Mouse (Mus musculus) hindbrain, embryonic 11.5 days (tissue): ENCODE data around the gene Hras. TPM values are rescaled to one million over a fixed set of nuclear protein-coding genes. Genes with fewer than 3 reads are reported as not detected.

ENCODE experiments used
- ATAC-seq: fragments of 200-750 bp; cut with Nextera tagmentation; 2 replicates; pipeline ENCODE4 v1.8.0; 2017; ENCODE audit warnings: mild to moderate bottlenecking, moderate TSS enrichment, moderate library complexity; ENCODE audit not compliant: low FRiP score
- DNase-seq: peaks from one replicate; pipeline ENCODE4 v3.0.0-alpha.2; 2015; ENCODE audit warnings: low spot score
- H3K27ac ChIP-seq: fragments of 300-500 bp; sonication (generic); 2 replicates; pipeline ENCODE4 v1.5.1; 2014; ENCODE audit warnings: mild to moderate bottlenecking, low read depth, low read length
- H3K27me3 ChIP-seq: fragments of 300-500 bp; sonication (generic); 2 replicates; pipeline ENCODE4 v1.6.1; 2014; ENCODE audit warnings: mild to moderate bottlenecking, low read length, moderate library complexity, mixed read lengths; ENCODE audit not compliant: control insufficient read depth, insufficient read depth
- H3K36me3 ChIP-seq: fragments of 300-500 bp; sonication (generic); 2 replicates; pipeline ENCODE4 v1.6.1; 2014; ENCODE audit warnings: mild to moderate bottlenecking, low read length, moderate library complexity, mixed read lengths; ENCODE audit not compliant: control insufficient read depth, insufficient read depth
- H3K4me1 ChIP-seq: fragments of 300-500 bp; sonication (generic); replicated peaks from 2 replicates; pipeline ENCODE4 v1.6.1; 2014; ENCODE audit warnings: low read length, mixed read lengths; ENCODE audit not compliant: control insufficient read depth, insufficient read depth
- H3K4me2 ChIP-seq: fragments of 300-500 bp; sonication (generic); replicated peaks from 2 replicates; pipeline ENCODE4 v1.6.1; 2014; ENCODE audit warnings: mild to moderate bottlenecking, low read depth, low read length
- H3K4me3 ChIP-seq: fragments of 300-500 bp; sonication (generic); 2 replicates; pipeline ENCODE4 v1.5.1; 2014; ENCODE audit warnings: low read depth, low read length
- H3K9ac ChIP-seq: fragments of 300-500 bp; sonication (generic); 2 replicates; pipeline ENCODE4 v1.6.1; 2014; ENCODE audit warnings: low read depth, low read length
- H3K9me3 ChIP-seq: fragments of 300-500 bp; sonication (generic); 2 replicates; pipeline ENCODE4 v1.6.1; 2016; ENCODE audit warnings: low read length; ENCODE audit not compliant: control insufficient read depth
- WGBS: fragments of 180-500 bp; shearing (Covaris S2); extraction: QIAGEN DNeasy Blood & Tissue Kit; methylation state at CpG from one replicate; pipeline ENCODE4 v1.1.7; 2014; 5-methylcytosine and 5-hydroxymethylcytosine counted together
- polyA plus RNA-seq: library from polyadenylated mRNA; unstranded; fragments of >200 nt; fragmentation: Nextera tagmentation; extraction: Ambion mirVana; gene quantifications from 2 replicates; pipeline ENCODE4 v1.2.1, GENCODE M21; 2014

Gene Hras
- polyA plus RNA-seq, 1 experiment from 2014 or later = 98.0 TPM

DNA sequence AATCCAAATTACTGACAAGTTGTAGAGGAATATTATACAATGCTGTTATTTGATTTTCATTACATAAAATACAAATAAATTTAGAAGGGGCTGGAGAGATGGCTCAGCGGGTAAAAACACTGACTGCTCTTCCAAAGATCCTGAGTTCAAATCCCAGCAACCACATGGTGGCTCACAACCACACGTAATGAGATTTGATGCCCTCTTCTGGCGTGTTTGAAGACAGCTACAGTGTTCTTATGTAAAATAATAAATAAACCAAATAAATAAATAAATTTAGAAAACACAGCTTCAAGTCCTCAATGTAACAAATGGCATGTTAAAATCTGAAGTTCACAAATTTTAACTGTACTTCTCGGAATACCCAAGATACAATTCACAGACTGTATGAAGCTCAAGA lies 18.7 kb downstream of the Hras start:
- Histone ChIP-seq H3K9ac (no peak overlapping the region), H3K4me2 (no peak overlapping the region), H3K36me3 (no peaks in the 10 kb centered on the region), H3K9me3 (no peaks in the 10 kb centered on the region), H3K4me3 (no peak overlapping the region), H3K27me3 (no peaks in the 10 kb centered on the region), H3K4me1 (no peaks in the 10 kb centered on the region), H3K27ac (no peak overlapping the region)
- WGBS = 87% methylated on average over 4 of the region's 4 CpGs
- DNase-seq = no peak
- ATAC-seq = no peak

DNA sequence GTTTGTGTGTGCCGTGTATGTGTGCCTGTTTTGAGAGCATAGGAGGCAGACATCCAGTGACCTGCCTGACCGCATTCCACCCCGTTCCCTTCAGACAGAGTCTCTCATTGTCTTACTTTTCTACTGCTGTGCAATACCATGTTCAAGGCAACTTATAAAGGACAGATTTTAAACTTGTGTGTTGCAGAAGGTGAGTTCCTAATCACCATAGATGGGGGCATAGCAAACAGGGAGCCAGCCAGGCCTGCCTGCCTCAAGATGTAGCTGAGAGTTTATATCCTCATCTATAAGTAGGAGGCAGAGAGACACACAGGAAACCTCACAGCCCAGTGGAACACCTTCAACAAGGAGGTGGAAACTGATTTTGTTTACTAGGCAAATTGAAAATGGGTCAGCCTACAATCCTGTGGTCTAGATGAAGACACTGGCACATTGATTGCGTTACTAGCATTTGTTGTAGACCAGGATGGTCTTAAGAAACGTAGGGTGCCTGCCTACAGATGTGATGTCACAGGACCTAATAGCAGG lies 20.4 kb downstream of the Hras start:
- 90% methylated on average over 5 of the region's 5 CpGs for WGBS
- peak overlapping the region; percentile 45 for H3K4me3 ChIP-seq
- DNase-seq (no peak), ATAC-seq (no peak)
- peak overlapping the region; percentile 56; the same call in 1 of the 2 replicates for H3K4me2 ChIP-seq
- H3K9me3 ChIP-seq = no peaks in the 10 kb centered on the region
- H3K27ac ChIP-seq = no peak overlapping the region
- no peaks in the 10 kb centered on the region for H3K27me3 ChIP-seq
- no peaks in the 10 kb centered on the region for H3K4me1 ChIP-seq
- peak overlapping the region; percentile 60; the same call in 1 of the 2 replicates for H3K9ac ChIP-seq
- no peaks in the 10 kb centered on the region for H3K36me3 ChIP-seq

DNA sequence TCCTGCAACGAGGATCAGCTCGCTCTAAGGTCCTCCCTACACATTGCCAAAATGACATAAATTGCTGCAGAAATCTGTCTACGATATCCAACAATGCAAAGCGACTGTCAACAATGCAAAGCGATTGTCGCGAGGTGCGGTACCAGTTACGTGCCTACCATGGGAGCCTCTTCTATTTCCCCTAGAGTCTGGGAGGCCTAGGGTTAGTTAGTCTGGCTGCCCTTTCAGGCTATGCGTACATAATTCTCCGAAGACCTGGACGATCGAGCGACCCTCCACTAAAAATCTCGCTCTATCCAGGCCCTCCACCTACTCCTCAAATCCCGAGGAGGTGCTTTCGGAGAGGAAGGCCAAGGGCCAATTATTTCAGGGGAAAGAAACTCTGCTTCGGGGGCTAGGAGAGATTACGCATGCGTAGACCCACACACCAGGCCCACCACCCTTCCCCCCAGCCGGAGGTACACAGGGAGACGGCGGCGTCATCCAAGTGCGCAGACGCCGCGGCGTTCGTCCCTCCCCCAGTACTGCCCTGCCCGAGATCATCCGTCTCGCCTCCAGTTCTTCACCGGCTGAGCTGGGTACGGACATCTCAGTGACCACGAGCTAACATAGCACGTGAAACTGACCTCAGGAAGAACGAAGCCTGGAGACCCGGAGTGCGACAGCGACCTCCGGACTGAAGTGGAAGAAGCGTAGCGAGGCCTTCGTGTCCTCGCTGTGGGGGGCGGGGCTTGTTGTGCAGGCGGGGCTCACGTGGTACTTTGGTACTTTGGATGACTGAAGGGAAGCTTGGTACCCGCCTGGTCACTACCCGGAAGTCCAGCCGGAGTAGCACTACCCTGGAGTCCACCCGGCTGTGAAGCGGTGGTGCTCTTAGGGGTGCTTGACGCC lies 21.4 kb downstream of the Hras start, which contains the start of gene Rnh1:
Gene Rnh1, minus strand, starts transcription at position 742 of the 891 bp plus-strand sequence.
- no peaks in the 10 kb centered on the region for H3K36me3 ChIP-seq
- WGBS = 4% methylated on average over 54 of the region's 55 CpGs
- H3K27me3 ChIP-seq = no peaks in the 10 kb centered on the region
- H3K4me3 ChIP-seq = peak within 1 kb of the TSS; percentile 45
- DNase-seq = peak; percentile 96
- H3K4me1 ChIP-seq = 0 out of 2 replicates have a peak, but pooled peaks cover 3% of the 10 kb centered on the region
- no peaks in the 10 kb centered on the region for H3K9me3 ChIP-seq
- H3K4me2 ChIP-seq = peak within 1 kb of the TSS; percentile 56
- ATAC-seq = peak; percentile 97
- peak within 1 kb of the TSS; percentile 90 for H3K27ac ChIP-seq
- H3K9ac ChIP-seq = peak within 1 kb of the TSS; percentile 60

DNA sequence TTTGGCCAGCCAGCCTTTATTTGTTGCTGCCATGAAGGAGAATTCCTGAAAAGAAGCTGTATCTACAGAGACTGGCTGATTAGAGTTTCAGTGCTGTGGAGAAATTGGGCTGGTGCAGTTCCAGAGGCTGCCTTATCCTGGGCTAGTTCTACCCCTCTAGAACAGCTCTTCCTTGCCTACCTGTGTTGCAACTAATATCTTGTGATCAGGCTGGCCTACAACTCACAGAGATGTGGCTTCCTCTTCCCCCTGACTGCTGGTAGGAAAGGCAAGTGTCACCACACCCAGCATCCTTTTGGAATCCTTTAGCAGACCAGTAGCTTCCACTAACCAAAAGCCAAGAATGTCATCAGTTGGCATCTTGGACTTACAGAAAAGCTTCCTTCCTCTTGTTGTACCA lies 23.9 kb downstream of the Hras start:
- Histone ChIP-seq H3K9ac (no peak overlapping the region), H3K4me2 (no peak overlapping the region), H3K4me1 (0 out of 2 replicates have a peak, but pooled peaks cover 3% of the 10 kb centered on the region), H3K9me3 (no peaks in the 10 kb centered on the region), H3K4me3 (no peak overlapping the region), H3K27me3 (no peaks in the 10 kb centered on the region), H3K36me3 (no peaks in the 10 kb centered on the region), H3K27ac (no peak overlapping the region)
- ATAC-seq (no peak), DNase-seq (no peak)

DNA sequence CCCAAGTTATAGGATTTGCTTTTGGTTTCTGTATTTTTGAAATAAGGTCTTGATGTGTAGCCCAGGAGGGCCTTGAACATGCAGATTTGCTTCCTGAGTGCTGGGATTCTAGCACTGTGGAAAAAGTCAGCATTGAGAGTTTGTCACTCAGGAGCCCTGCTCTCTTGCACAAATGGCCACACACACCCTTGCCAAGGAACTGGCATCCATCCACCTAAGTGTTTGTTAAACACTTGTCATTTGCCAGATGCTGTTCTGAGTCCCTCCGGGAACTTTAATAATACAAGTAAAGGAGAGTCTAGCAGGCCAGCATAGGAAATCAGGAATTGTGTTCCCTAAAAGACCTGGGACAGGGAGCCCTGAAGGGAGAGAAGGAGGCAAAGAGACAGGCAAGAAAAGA lies 24.5 kb downstream of the Hras start:
- Histone ChIP-seq H3K9ac (no peak overlapping the region), H3K9me3 (no peaks in the 10 kb centered on the region), H3K27me3 (no peaks in the 10 kb centered on the region), H3K36me3 (no peaks in the 10 kb centered on the region), H3K4me2 (no peak overlapping the region), H3K4me3 (no peak overlapping the region), H3K27ac (no peak overlapping the region), H3K4me1 (0 out of 2 replicates have a peak, but pooled peaks cover 3% of the 10 kb centered on the region)
- WGBS = 92% methylated on average over 1 of the region's 1 CpGs
- no peak for DNase-seq
- ATAC-seq = no peak

DNA sequence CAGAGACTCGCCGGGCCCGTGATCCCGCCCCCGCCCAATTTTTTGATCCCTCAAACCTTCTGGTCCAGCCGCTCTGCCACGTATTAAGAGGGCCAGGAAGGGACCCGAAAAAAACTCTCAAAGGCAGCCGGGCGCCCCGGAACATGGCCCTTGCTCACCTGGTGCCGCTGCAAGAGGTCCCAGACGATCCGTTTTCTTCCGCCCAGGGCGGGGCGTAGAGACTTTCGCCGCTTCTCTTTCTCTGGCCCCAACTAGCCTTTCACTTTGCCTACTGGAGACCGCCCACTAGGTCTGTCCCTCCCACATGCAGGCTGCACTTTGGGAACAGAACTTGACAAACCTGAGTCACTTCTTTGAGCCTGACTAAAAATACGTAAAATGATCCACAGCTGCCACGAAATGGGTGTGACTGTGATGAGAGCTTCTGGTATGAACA lies 25.3 kb downstream of the Hras start:
- Histone ChIP-seq H3K27ac (no peak overlapping the region), H3K36me3 (no peaks in the 10 kb centered on the region), H3K4me2 (peak overlapping the region; percentile 45), H3K4me1 (0 out of 2 replicates have a peak, but pooled peaks cover 3% of the 10 kb centered on the region), H3K9me3 (no peaks in the 10 kb centered on the region), H3K27me3 (no peaks in the 10 kb centered on the region), H3K9ac (peak overlapping the region; percentile 58), H3K4me3 (peak overlapping the region; percentile 26)
- peak; percentile 27 for DNase-seq
- ATAC-seq = no peak
- 3% methylated on average over 21 of the region's 22 CpGs for WGBS

DNA sequence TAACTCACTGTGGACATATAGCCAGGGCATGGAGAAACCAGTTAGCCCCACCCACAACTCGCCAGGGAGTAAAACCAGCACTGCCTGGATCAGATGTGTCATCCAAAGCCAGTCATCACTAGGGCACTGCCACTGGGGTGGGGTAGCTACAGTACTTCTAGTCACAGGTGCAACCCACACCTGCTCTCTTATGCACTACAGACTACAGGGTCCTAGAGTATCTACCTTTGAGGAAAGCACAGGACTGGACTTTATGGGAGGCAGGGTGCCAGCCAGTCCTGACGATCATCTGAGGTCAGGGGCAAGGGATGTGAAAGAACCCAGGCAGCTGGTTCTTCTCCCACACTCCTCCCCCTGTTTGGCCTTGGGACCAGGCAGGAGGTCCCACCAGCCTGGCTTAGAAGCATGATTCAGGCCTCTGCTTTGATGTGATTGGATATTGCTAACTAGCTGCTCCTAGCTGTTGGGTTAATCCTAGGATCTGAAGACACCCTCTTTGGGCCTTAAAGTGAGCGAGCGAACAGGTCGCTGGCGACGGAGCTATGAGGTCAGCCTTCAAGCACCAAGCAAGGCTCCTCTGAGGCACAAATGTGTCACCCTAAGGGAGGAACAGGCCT lies 25.8 kb downstream of the Hras start:
- no peaks in the 10 kb centered on the region for H3K9me3 ChIP-seq
- H3K27me3 ChIP-seq = no peaks in the 10 kb centered on the region
- ATAC-seq = no peak
- no peak overlapping the region for H3K27ac ChIP-seq
- no peak for DNase-seq
- H3K4me3 ChIP-seq = peak overlapping the region; percentile 26
- 22% methylated on average over 7 of the region's 7 CpGs for WGBS
- no peaks in the 10 kb centered on the region for H3K36me3 ChIP-seq
- H3K9ac ChIP-seq = peak overlapping the region; percentile 58
- H3K4me2 ChIP-seq = peak overlapping the region; percentile 45
- 0 out of 2 replicates have a peak, but pooled peaks cover 3% of the 10 kb centered on the region for H3K4me1 ChIP-seq

DNA sequence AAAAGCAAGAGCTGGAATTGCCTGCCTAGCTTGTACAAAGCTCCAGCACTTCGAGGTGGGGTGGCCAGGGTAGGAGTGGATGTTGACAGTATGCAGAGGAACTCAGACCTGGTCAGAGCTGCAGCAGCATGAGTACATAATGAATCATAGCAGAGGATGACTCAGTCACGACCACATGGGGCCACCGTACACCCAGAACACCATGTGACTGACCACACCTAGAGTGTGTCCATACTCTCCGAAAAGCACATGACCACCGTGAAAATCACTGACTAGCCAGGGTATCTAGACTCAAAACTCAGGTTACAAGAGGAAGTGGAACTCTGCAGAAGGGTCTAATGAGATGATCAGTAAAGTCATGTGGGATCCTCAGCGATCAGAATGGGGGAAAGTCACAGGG lies 29.0 kb downstream of the Hras start:
- Histone ChIP-seq H3K27ac (no peak overlapping the region), H3K4me2 (no peak overlapping the region), H3K27me3 (no peaks in the 10 kb centered on the region), H3K4me1 (0 out of 2 replicates have a peak, but pooled peaks cover 3% of the 10 kb centered on the region), H3K9me3 (no peaks in the 10 kb centered on the region), H3K4me3 (no peak overlapping the region), H3K9ac (no peak overlapping the region), H3K36me3 (no peaks in the 10 kb centered on the region)
- 88% methylated on average over 6 of the region's 6 CpGs for WGBS
- no peak for DNase-seq
- no peak for ATAC-seq
